Mouse (Mus musculus): ENCODE results near the gene Tspan18. TPM values are rescaled to one million over a fixed set of nuclear protein-coding genes. Genes with fewer than 3 reads are reported as not detected.

The Tspan18 gene
- total RNA-seq, 1 experiment from 2014 or later: 0.23 TPM

GRCm38 (mm10) chr2:93176871-93177667 is 157.2 kb downstream of the Tspan18 start:
- ATAC-seq (ENCODE audit: extremely low read depth, insufficient number of reproducible peaks, low FRiP score, poor library complexity, severe bottlenecking): no peak

GRCm38 (mm10) chr2:93176193-93176798 is 158.0 kb downstream of the Tspan18 start:
- no peak for ATAC-seq (ENCODE audit: extremely low read depth, insufficient number of reproducible peaks, low FRiP score, poor library complexity, severe bottlenecking)

GRCm38 (mm10) chr2:93175721-93176120 is 158.6 kb downstream of the Tspan18 start:
- ATAC-seq (ENCODE audit: extremely low read depth, insufficient number of reproducible peaks, low FRiP score, poor library complexity, severe bottlenecking): no peak

GRCm38 (mm10) chr2:93175278-93175677 is 159.0 kb downstream of the Tspan18 start:
- ATAC-seq (ENCODE audit: extremely low read depth, insufficient number of reproducible peaks, low FRiP score, poor library complexity, severe bottlenecking): no peak

- ATAC-seq (ENCODE audit: extremely low read depth, insufficient number of reproducible peaks, low FRiP score, poor library complexity, severe bottlenecking): no peak
These were observed 160.1 kb downstream of the Tspan18 start for GRCm38 (mm10) chr2:93174159-93174558.

GRCm38 (mm10) chr2:93172460-93172859 is 161.8 kb downstream of the Tspan18 start:
- no peak for ATAC-seq (ENCODE audit: extremely low read depth, insufficient number of reproducible peaks, low FRiP score, poor library complexity, severe bottlenecking)

- ATAC-seq (ENCODE audit: extremely low read depth, insufficient number of reproducible peaks, low FRiP score, poor library complexity, severe bottlenecking): no peak
These were observed 162.4 kb downstream of the Tspan18 start for GRCm38 (mm10) chr2:93171929-93172328.

- no peak for ATAC-seq (ENCODE audit: extremely low read depth, insufficient number of reproducible peaks, low FRiP score, poor library complexity, severe bottlenecking)
These were observed 163.5 kb downstream of the Tspan18 start for GRCm38 (mm10) chr2:93170845-93171200.

- ATAC-seq (ENCODE audit: extremely low read depth, insufficient number of reproducible peaks, low FRiP score, poor library complexity, severe bottlenecking): no peak
These were observed 164.0 kb downstream of the Tspan18 start for GRCm38 (mm10) chr2:93170156-93170844.

GRCm38 (mm10) chr2:93166734-93167406 is 167.4 kb downstream of the Tspan18 start:
- ATAC-seq (ENCODE audit: extremely low read depth, insufficient number of reproducible peaks, low FRiP score, poor library complexity, severe bottlenecking): peak; percentile 74

GRCm38 (mm10) chr2:93166295-93166694 is 168.0 kb downstream of the Tspan18 start:
- no peak for ATAC-seq (ENCODE audit: extremely low read depth, insufficient number of reproducible peaks, low FRiP score, poor library complexity, severe bottlenecking)

GRCm38 (mm10) chr2:93163750-93164335 is 170.5 kb downstream of the Tspan18 start:
- no peak for ATAC-seq (ENCODE audit: extremely low read depth, insufficient number of reproducible peaks, low FRiP score, poor library complexity, severe bottlenecking)

- no peak for ATAC-seq (ENCODE audit: extremely low read depth, insufficient number of reproducible peaks, low FRiP score, poor library complexity, severe bottlenecking)
These were observed 171.0 kb downstream of the Tspan18 start for GRCm38 (mm10) chr2:93163317-93163716.

GRCm38 (mm10) chr2:93162791-93163190 is 171.5 kb downstream of the Tspan18 start:
- ATAC-seq (ENCODE audit: extremely low read depth, insufficient number of reproducible peaks, low FRiP score, poor library complexity, severe bottlenecking): peak; percentile 45; the same call in 1 of the 2 replicates

- ATAC-seq (ENCODE audit: extremely low read depth, insufficient number of reproducible peaks, low FRiP score, poor library complexity, severe bottlenecking): peak; percentile 38; the same call in 1 of the 2 replicates
These were observed 172.2 kb downstream of the Tspan18 start for GRCm38 (mm10) chr2:93161914-93162664.

GRCm38 (mm10) chr2:93160467-93161035 is 173.8 kb downstream of the Tspan18 start:
- ATAC-seq (ENCODE audit: extremely low read depth, insufficient number of reproducible peaks, low FRiP score, poor library complexity, severe bottlenecking): no peak

- ATAC-seq (ENCODE audit: extremely low read depth, insufficient number of reproducible peaks, low FRiP score, poor library complexity, severe bottlenecking): no peak
These were observed 179.7 kb downstream of the Tspan18 start for GRCm38 (mm10) chr2:93154486-93155032.

- no peak for ATAC-seq (ENCODE audit: extremely low read depth, insufficient number of reproducible peaks, low FRiP score, poor library complexity, severe bottlenecking)
These were observed 180.5 kb downstream of the Tspan18 start for GRCm38 (mm10) chr2:93153833-93154232.

Data from neutrophil, adult 5-6 weeks (primary cell).